Mouse (Mus musculus) hematopoietic stem cell, adult 5-6 weeks (primary cell): Measurements from ENCODE around the gene Iqsec3. TPM values are rescaled to one million over a fixed set of nuclear protein-coding genes. Genes with fewer than 3 reads are reported as not detected.

ENCODE experiments used
- ATAC-seq, 2 experiments: fragments of 125-278 bp in 1 of 2; replicated peaks in 1 of 2; 2 replicates each; pipeline ENCODE4 v1.8.0; 2016 to 2017; ENCODE audit warnings: inconsistent platforms in 2 of 2, mild to moderate bottlenecking in 2 of 2, moderate number of reproducible peaks in 2 of 2, low read depth in 1 of 2, moderate TSS enrichment in 1 of 2; ENCODE audit not compliant: low FRiP score in 2 of 2, poor library complexity in 2 of 2, severe bottlenecking in 2 of 2, insufficient read depth in 1 of 2, low TSS enrichment in 1 of 2
- total RNA-seq: library from RNA; stranded (forward); fragments of 172-1452, 232-1000 nt; gene quantifications from 2 replicates; pipeline ENCODE4 v1.2.3, GENCODE M21; 2017

Iqsec3 gene
- total RNA-seq = not detected in 2 replicates

GRCm38 (mm10) chr6:121473093-121473821 lies at the start of gene Iqsec3:
TSS of gene Iqsec3 (minus strand) at chr6:121473678.
- ATAC-seq = peak; percentile 91 to 97

- ATAC-seq = no peak
Observed at GRCm38 (mm10) chr6:121522106-121522705, 48.7 kb upstream of the Iqsec3 start.

GRCm38 (mm10) chr6:121521030-121521429 lies 47.6 kb upstream of the Iqsec3 start:
- no peak for ATAC-seq

GRCm38 (mm10) chr6:121519896-121520295 lies 46.4 kb upstream of the Iqsec3 start:
- no peak for ATAC-seq

GRCm38 (mm10) chr6:121519266-121519810 lies 45.9 kb upstream of the Iqsec3 start:
- no peak for ATAC-seq

- no peak for ATAC-seq
Observed at GRCm38 (mm10) chr6:121517726-121518125, 44.2 kb upstream of the Iqsec3 start.

GRCm38 (mm10) chr6:121510381-121510780 lies 36.9 kb upstream of the Iqsec3 start:
- no peak for ATAC-seq

- ATAC-seq = no peak
Observed at GRCm38 (mm10) chr6:121509871-121510270, 36.4 kb upstream of the Iqsec3 start.

GRCm38 (mm10) chr6:121508266-121508665 lies 34.8 kb upstream of the Iqsec3 start:
- ATAC-seq = no peak

- no peak for ATAC-seq
Observed at GRCm38 (mm10) chr6:121501044-121501638, 27.7 kb upstream of the Iqsec3 start.

- no peak for ATAC-seq
Observed at GRCm38 (mm10) chr6:121499856-121500255, 26.4 kb upstream of the Iqsec3 start.

GRCm38 (mm10) chr6:121498819-121499535 lies 25.5 kb upstream of the Iqsec3 start:
- ATAC-seq = peak; percentile 59 to 69; a peak in 2 of 4 replicates

- no peak for ATAC-seq
Observed at GRCm38 (mm10) chr6:121495606-121496005, 22.1 kb upstream of the Iqsec3 start.

GRCm38 (mm10) chr6:121495026-121495425 lies 21.5 kb upstream of the Iqsec3 start:
- ATAC-seq = no peak

- ATAC-seq = no peak
Observed at GRCm38 (mm10) chr6:121494319-121494718, 20.8 kb upstream of the Iqsec3 start.

- ATAC-seq = no peak
Observed at GRCm38 (mm10) chr6:121491339-121491738, 17.9 kb upstream of the Iqsec3 start.

GRCm38 (mm10) chr6:121472273-121472672 lies 1.2 kb downstream of the Iqsec3 start:
- no peak for ATAC-seq

GRCm38 (mm10) chr6:121468235-121468634 lies 5.2 kb downstream of the Iqsec3 start:
- ATAC-seq = no peak
